Mouse (Mus musculus) CH12.LX (cell line): ENCODE results near the gene P3h3. TPM values are rescaled to one million over a fixed set of nuclear protein-coding genes. Genes with fewer than 3 reads are reported as not detected.

Experiments
- DNase-seq: peaks from one replicate; pipeline ENCODE4 v3.0.0-alpha.2; 2013; ENCODE audit errors: extremely low read depth
- H3K27ac ChIP-seq: 2 replicates; pipeline ENCODE4 v1.5.1; 2012; ENCODE audit warnings: low read depth, mild to moderate bottlenecking, control low read depth, moderate library complexity; ENCODE audit not compliant: insufficient read depth
- H3K27me3 ChIP-seq: replicated peaks from 2 replicates; pipeline ENCODE3; 2012; ENCODE audit warnings: inconsistent platforms
- H3K36me3 ChIP-seq, 2 experiments: replicated peaks in 1 of 2; 2 replicates each; pipeline versions ENCODE3 to v1.6.1; 2012; ENCODE audit warnings: inconsistent platforms in 1 of 2, low read length in 1 of 2, mild to moderate bottlenecking in 1 of 2, mixed read lengths in 1 of 2, moderate library complexity in 1 of 2; ENCODE audit not compliant: control insufficient read depth in 1 of 2, insufficient read depth in 1 of 2
- H3K4me1 ChIP-seq, 2 experiments: 2 replicates each; pipeline ENCODE4 v1.6.1; 2012; ENCODE audit warnings: inconsistent platforms in 1 of 2, moderate library complexity in 1 of 2; ENCODE audit not compliant: insufficient read depth in 2 of 2, control insufficient read depth in 1 of 2
- H3K4me2 ChIP-seq: 2 replicates; pipeline ENCODE4 v1.6.1; 2012; ENCODE audit warnings: low read depth, mild to moderate bottlenecking, control low read depth; ENCODE audit not compliant: poor library complexity, insufficient read depth, severe bottlenecking
- H3K4me3 ChIP-seq, 3 experiments: fragments of 150-350 bp in 1 of 3; sonication (generic) in 1 of 3; replicated peaks in 1 of 3; 2 replicates each; pipeline versions ENCODE3 to v1.5.1; 2011 to 2012; ENCODE audit warnings: low read depth in 2 of 3, low read length in 2 of 3, mild to moderate bottlenecking in 2 of 3, moderate library complexity in 2 of 3, control low read depth in 1 of 3, improper control_type of control experiment in 1 of 3, inconsistent platforms in 1 of 3, mixed read lengths in 1 of 3; ENCODE audit not compliant: poor library complexity in 1 of 3
- H3K79me2 ChIP-seq: replicated peaks from 2 replicates; pipeline ENCODE4 v1.6.1; 2012; ENCODE audit warnings: mild to moderate bottlenecking, moderate library complexity; ENCODE audit not compliant: control insufficient read depth, poor library complexity, insufficient read depth, severe bottlenecking; ENCODE audit errors: extremely low read depth
- H3K9ac ChIP-seq: 2 replicates; pipeline ENCODE4 v1.6.1; 2012; ENCODE audit warnings: low read depth, mild to moderate bottlenecking, control low read depth, moderate library complexity; ENCODE audit not compliant: insufficient read depth
- H3K9me3 ChIP-seq: replicated peaks from 2 replicates; pipeline ENCODE3; 2012; ENCODE audit warnings: low read length, inconsistent platforms, mixed read lengths
- BHLHE40 ChIP-seq: IDR thresholded peaks from 2 replicates; pipeline ENCODE4 v1.6.1; 2011; ENCODE audit warnings: mild to moderate bottlenecking, low read depth, low read length, improper control_type of control experiment
- CHD1 ChIP-seq: IDR thresholded peaks from 2 replicates; pipeline ENCODE4 v1.6.1; 2012; ENCODE audit warnings: low read depth, low read length, improper control_type of control experiment, inconsistent platforms
- CTCF ChIP-seq, 2 experiments: IDR thresholded peaks in 1 of 2; conservative IDR thresholded peaks in 1 of 2; 2 replicates each; pipeline ENCODE4 v1.5.1; 2011 to 2012; ENCODE audit warnings: low read depth in 2 of 2, low read length in 2 of 2, improper control_type of control experiment in 1 of 2, inconsistent platforms in 1 of 2, mild to moderate bottlenecking in 1 of 2, moderate library complexity in 1 of 2
- ELF1 ChIP-seq: IDR thresholded peaks from 2 replicates; pipeline ENCODE4 v1.6.1; 2014; ENCODE audit warnings: low read depth, mild to moderate bottlenecking, inconsistent platforms, low read length, improper control_type of control experiment
- EP300 ChIP-seq: IDR thresholded peaks from 2 replicates; pipeline ENCODE4 v1.6.1; 2011; ENCODE audit warnings: low read length, improper control_type of control experiment
- HCFC1 ChIP-seq: IDR thresholded peaks from 2 replicates; pipeline ENCODE4 v1.6.1; 2012; ENCODE audit warnings: low read depth, mild to moderate bottlenecking, inconsistent platforms, low read length, improper control_type of control experiment
- IRF4 ChIP-seq: IDR thresholded peaks from 2 replicates; pipeline ENCODE4 v1.6.1; 2014; ENCODE audit warnings: low read depth, mild to moderate bottlenecking, inconsistent platforms, low read length, improper control_type of control experiment
- JUN ChIP-seq: IDR thresholded peaks from 2 replicates; pipeline ENCODE4 v1.6.1; 2011; ENCODE audit warnings: low read depth, mild to moderate bottlenecking, low read length, improper control_type of control experiment, moderate library complexity; ENCODE audit not compliant: insufficient read depth
- JUND ChIP-seq: conservative IDR thresholded peaks from 2 replicates; pipeline ENCODE4 v1.6.1; 2011; ENCODE audit warnings: low read depth, low read length, improper control_type of control experiment
- MAFK ChIP-seq: IDR thresholded peaks from 2 replicates; pipeline ENCODE4 v1.6.1; 2011; ENCODE audit warnings: low read length, improper control_type of control experiment; ENCODE audit not compliant: insufficient replicate concordance
- MAX ChIP-seq: IDR thresholded peaks from 2 replicates; pipeline ENCODE4 v1.6.1; 2011; ENCODE audit warnings: low read length, improper control_type of control experiment
- MEF2A ChIP-seq: IDR thresholded peaks from 2 replicates; pipeline ENCODE4 v1.6.1; 2014; ENCODE audit warnings: low read depth, mild to moderate bottlenecking, inconsistent platforms, low read length, improper control_type of control experiment, borderline replicate concordance
- MXI1 ChIP-seq: IDR thresholded peaks from 2 replicates; pipeline ENCODE4 v1.6.1; 2011; ENCODE audit warnings: mild to moderate bottlenecking, low read depth, low read length, improper control_type of control experiment
- MYC ChIP-seq: IDR thresholded peaks from 2 replicates; pipeline ENCODE4 v1.6.1; 2011; ENCODE audit warnings: low read depth, mild to moderate bottlenecking, improper control_type of control experiment, low read length
- NELFE ChIP-seq: IDR thresholded peaks from 2 replicates; pipeline ENCODE4 v1.6.1; 2011; ENCODE audit warnings: low read depth, low read length, improper control_type of control experiment
- NRF1 ChIP-seq: IDR thresholded peaks from 2 replicates; pipeline ENCODE4 v1.6.1; 2014; ENCODE audit warnings: low read depth, mild to moderate bottlenecking, inconsistent platforms, low read length, improper control_type of control experiment, moderate library complexity
- PAX5 ChIP-seq: IDR thresholded peaks from 2 replicates; pipeline ENCODE4 v1.6.1; 2012; ENCODE audit warnings: low read length, inconsistent platforms, mixed read lengths
- POLR2A ChIP-seq: IDR thresholded peaks from 2 replicates; pipeline ENCODE4 v1.6.1; 2011; ENCODE audit warnings: low read depth, mild to moderate bottlenecking, improper control_type of control experiment, low read length
- RAD21 ChIP-seq: IDR thresholded peaks from 2 replicates; pipeline ENCODE4 v1.6.1; 2011; ENCODE audit warnings: low read depth, mild to moderate bottlenecking, low read length, improper control_type of control experiment, moderate library complexity
- SMC3 ChIP-seq: IDR thresholded peaks from 2 replicates; pipeline ENCODE4 v1.6.1; 2011; ENCODE audit warnings: low read depth, low read length, improper control_type of control experiment
- TBP ChIP-seq: conservative IDR thresholded peaks from 2 replicates; pipeline ENCODE4 v1.6.1; 2011; ENCODE audit warnings: low read depth, low read length, improper control_type of control experiment
- TCF12 ChIP-seq: IDR thresholded peaks from 2 replicates; pipeline ENCODE4 v1.6.1; 2014; ENCODE audit warnings: low read depth, mild to moderate bottlenecking, inconsistent platforms, low read length, improper control_type of control experiment
- UBTF ChIP-seq: IDR thresholded peaks from 2 replicates; pipeline ENCODE4 v1.6.1; 2012; ENCODE audit warnings: low read depth, mild to moderate bottlenecking, inconsistent platforms, low read length, improper control_type of control experiment, moderate library complexity
- USF1 ChIP-seq: IDR thresholded peaks from 2 replicates; pipeline ENCODE4 v1.6.1; 2014; ENCODE audit warnings: low read depth, mild to moderate bottlenecking, inconsistent platforms, low read length, improper control_type of control experiment
- USF2 ChIP-seq: conservative IDR thresholded peaks from 2 replicates; pipeline ENCODE4 v1.6.1; 2011; ENCODE audit warnings: low read depth, low read length, improper control_type of control experiment
- ZC3H11A ChIP-seq: IDR thresholded peaks from 2 replicates; pipeline ENCODE4 v1.6.1; 2012; ENCODE audit warnings: low read depth, mild to moderate bottlenecking, inconsistent platforms, low read length, improper control_type of control experiment
- ZKSCAN1 ChIP-seq: IDR thresholded peaks from 2 replicates; pipeline ENCODE4 v1.6.1; 2012; ENCODE audit warnings: low read depth, inconsistent platforms, low read length, improper control_type of control experiment, borderline replicate concordance
- ZMIZ1 ChIP-seq: IDR thresholded peaks from 2 replicates; pipeline ENCODE4 v1.6.1; 2012; ENCODE audit warnings: low read depth, mild to moderate bottlenecking, inconsistent platforms, low read length, improper control_type of control experiment
- ZNF384 ChIP-seq: IDR thresholded peaks from 2 replicates; pipeline ENCODE4 v1.6.1; 2012; ENCODE audit warnings: low read depth, low read length, improper control_type of control experiment, inconsistent platforms
- dilution Hi-C: fragments of 300-500 bp; cut with MboI; formaldehyde crosslinking; loops from 2 replicates; pipeline ENCODE4 v1.14.3; 2020; ENCODE audit warnings: low sequenced_read_pairs; ENCODE audit not compliant: extremely low pct_unique_long_range_greater_than_20kb, extremely low pct_ligation_motif_present
- in situ Hi-C: fragments of 300-500 bp; cut with MboI; formaldehyde crosslinking; loops from 3 replicates; pipeline ENCODE4 v1.14.3; 2019; ENCODE audit warnings: low sequenced_read_pairs, low pct_ligation_motif_present, low pct_unique_long_range_greater_than_20kb, mixed read lengths
- polyA plus RNA-seq: library from polyadenylated mRNA; unstranded; fragments of >175 nt; gene quantifications from 2 replicates; pipeline ENCODE4 v1.2.1, GENCODE M21; 2012; ENCODE audit warnings: low read depth; ENCODE audit not compliant: insufficient read length
- total RNA-seq, 2 experiments: library from RNA; depleted of rRNA; stranded (reverse); fragments of 300-350 nt in 1 of 2; fragments of >200 nt in 1 of 2; gene quantifications; 2 replicates each; pipeline ENCODE4 v1.2.3; 2012 to 2014

Gene P3h3
- total and polyA plus RNA-seq, 3 experiments = 0.31 to 0.34 TPM; not detected in 1

- no peaks in the 10 kb centered on the region for H3K36me3 ChIP-seq
- no peak overlapping the region for H3K27ac ChIP-seq
- H3K4me2 ChIP-seq = no peak overlapping the region
- no peaks in the 10 kb centered on the region for H3K9me3 ChIP-seq
- peak; percentile 78 for DNase-seq
- in situ Hi-C loops (loop anchor here (25.0 kb wide), 1 partner anchor 178 kb away; the partner anchor contains the start of genes Acrbp and Ing4), dilution Hi-C loops (no loop called here)
- TF ChIP-seq IRF4 = peak; percentile 23; the same call in 1 of the 2 replicates
- TF ChIP-seq CHD1 = no peak
- TF ChIP-seq NELFE = peak; percentile 40; the same call in 1 of the 2 replicates
- no peak for TF ChIP-seq EP300
- no peak for TF ChIP-seq ZKSCAN1
- no peak for TF ChIP-seq USF2
- TF ChIP-seq POLR2A = no peak
- TF ChIP-seq JUN = no peak
- no peak for TF ChIP-seq ZMIZ1
- TF ChIP-seq UBTF = no peak
- TF ChIP-seq TCF12 = no peak; the same call in 1 of the 2 replicates
- no peak for TF ChIP-seq TBP
- TF ChIP-seq MXI1 = peak; percentile 41; the same call in 1 of the 2 replicates
- TF ChIP-seq CTCF (conservative IDR thresholded peaks at IDR 0.05 in 1 of 2, IDR thresholded peaks at IDR 0.05 in 1 of 2; ENCODE audit: low read depth in 2 of 2, low read length in 2 of 2) = peak; percentile 61 to 95
- no peak for TF ChIP-seq JUND
- TF ChIP-seq ZNF384 = no peak
- no peak for TF ChIP-seq MYC
- no peak for TF ChIP-seq BHLHE40
- no peak for TF ChIP-seq MAFK
- peak; percentile 71 for TF ChIP-seq ZC3H11A
- TF ChIP-seq USF1 = no peak
- TF ChIP-seq HCFC1 = no peak
- peak; percentile 96 for TF ChIP-seq RAD21
- peak; percentile 93 for TF ChIP-seq SMC3
- no peak for TF ChIP-seq ELF1
- peak; percentile 38; the same call in 1 of the 2 replicates for TF ChIP-seq MEF2A
- 0 out of 2 replicates have a peak, but pooled peaks have one; percentile 18 for TF ChIP-seq NRF1
- no peak for TF ChIP-seq PAX5
- TF ChIP-seq MAX = no peak
- peak overlapping the region in 1 of 3 experiments; percentile 36 for H3K4me3 ChIP-seq
- H3K27me3 ChIP-seq = peaks cover 28% of the 10 kb centered on the region
- no peak overlapping the region for H3K9ac ChIP-seq
- H3K4me1 ChIP-seq = peaks cover 32% of the 10 kb centered on the region in 2 experiments
- H3K79me2 ChIP-seq = no peaks in the 10 kb centered on the region
These were observed 2.2 kb upstream of the P3h3 start for GRCm38 (mm10) chr6:124859725-124860124.
